Mouse (Mus musculus) intestine, embryonic 16.5 days (tissue): ENCODE measurements around the gene Ncor2. TPM values are rescaled to one million over a fixed set of nuclear protein-coding genes. Genes with fewer than 3 reads are reported as not detected.
A peak's percentile ranks its signal among the peaks of the same experiment; 100 is the strongest.

Experiments
- ATAC-seq: fragments of 200-750 bp; cut with Nextera tagmentation; 2 replicates; pipeline ENCODE4 v1.8.0; 2017; ENCODE audit warnings: moderate TSS enrichment, moderate library complexity
- H3K27ac ChIP-seq: fragments of 300-500 bp; sonication (generic); 2 replicates; pipeline ENCODE4 v1.5.1; 2014; ENCODE audit warnings: mild to moderate bottlenecking, low read length
- H3K27me3 ChIP-seq: fragments of 300-500 bp; sonication (generic); replicated peaks from 2 replicates; pipeline ENCODE4 v1.6.1; 2014; ENCODE audit warnings: low read length, control low read depth, mixed read lengths; ENCODE audit not compliant: control insufficient read depth, insufficient read depth
- H3K36me3 ChIP-seq: fragments of 300-500 bp; sonication (generic); 2 replicates; pipeline ENCODE4 v1.6.1; 2014; ENCODE audit warnings: low read length, control low read depth; ENCODE audit not compliant: control insufficient read depth, insufficient read depth
- H3K4me1 ChIP-seq: fragments of 300-500 bp; sonication (generic); 2 replicates; pipeline ENCODE4 v1.6.1; 2014; ENCODE audit warnings: low read length, control low read depth, mixed read lengths; ENCODE audit not compliant: control insufficient read depth, insufficient read depth
- H3K4me2 ChIP-seq: fragments of 300-500 bp; sonication (generic); 2 replicates; pipeline ENCODE4 v1.6.1; 2014; ENCODE audit warnings: low read depth, low read length, control low read depth
- H3K4me3 ChIP-seq: fragments of 300-500 bp; sonication (generic); 2 replicates; pipeline ENCODE4 v1.5.1; 2014; ENCODE audit warnings: mild to moderate bottlenecking, low read length
- H3K9ac ChIP-seq: fragments of 300-500 bp; sonication (generic); 2 replicates; pipeline ENCODE4 v1.6.1; 2014; ENCODE audit warnings: low read depth, low read length
- H3K9me3 ChIP-seq: fragments of 300-500 bp; sonication (generic); 2 replicates; pipeline ENCODE4 v1.6.1; 2016; ENCODE audit warnings: low read length, control low read depth; ENCODE audit not compliant: control insufficient read depth
- WGBS: fragments of 180-500 bp; shearing (Covaris S2); extraction: QIAGEN DNeasy Blood & Tissue Kit; methylation state at CpG from one replicate; pipeline ENCODE4 v1.1.7; 2014; 5-methylcytosine and 5-hydroxymethylcytosine counted together
- polyA plus RNA-seq: library from polyadenylated mRNA; unstranded; fragments of >200 nt; fragmentation: Nextera tagmentation; extraction: Ambion mirVana; gene quantifications from 2 replicates; pipeline ENCODE4 v1.2.1, GENCODE M21; 2015

Gene Ncor2
- polyA plus RNA-seq, 1 experiment from 2014 or later = 14.4 TPM

DNA sequence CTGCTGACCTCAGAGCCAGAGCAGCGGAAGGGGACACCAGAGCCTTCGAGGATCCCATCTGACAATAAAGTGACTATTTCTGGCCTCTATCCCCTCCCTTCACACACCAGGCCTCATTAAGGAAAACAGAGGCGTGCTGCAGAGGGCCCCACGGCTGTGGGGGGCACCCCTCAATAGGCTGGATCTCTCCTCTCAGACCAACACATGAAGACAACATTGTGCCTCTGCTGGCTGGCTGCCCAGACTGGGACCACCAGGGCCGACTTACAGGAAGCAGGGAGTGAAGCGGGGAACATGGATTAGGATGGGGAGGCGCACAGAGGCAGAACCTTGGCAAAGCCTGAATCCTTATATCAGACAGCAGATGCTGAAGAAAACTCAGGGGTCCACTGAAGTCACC is 76.1 kb downstream of the Ncor2 start:
- H3K9me3 ChIP-seq = peaks cover 3% of the 10 kb centered on the region; the same call in 1 of the 2 replicates
- no peak overlapping the region for H3K4me3 ChIP-seq
- peak; percentile 47 for ATAC-seq
- no peak overlapping the region for H3K4me2 ChIP-seq
- WGBS = 29% methylated on average over 7 of the region's 7 CpGs
- peak overlapping the region; percentile 23 for H3K27ac ChIP-seq
- peaks cover 33% of the 10 kb centered on the region for H3K4me1 ChIP-seq
- H3K9ac ChIP-seq = peak overlapping the region; percentile 25; the same call in 1 of the 2 replicates
- H3K27me3 ChIP-seq = no peaks in the 10 kb centered on the region
- peaks cover 19% of the 10 kb centered on the region for H3K36me3 ChIP-seq

DNA sequence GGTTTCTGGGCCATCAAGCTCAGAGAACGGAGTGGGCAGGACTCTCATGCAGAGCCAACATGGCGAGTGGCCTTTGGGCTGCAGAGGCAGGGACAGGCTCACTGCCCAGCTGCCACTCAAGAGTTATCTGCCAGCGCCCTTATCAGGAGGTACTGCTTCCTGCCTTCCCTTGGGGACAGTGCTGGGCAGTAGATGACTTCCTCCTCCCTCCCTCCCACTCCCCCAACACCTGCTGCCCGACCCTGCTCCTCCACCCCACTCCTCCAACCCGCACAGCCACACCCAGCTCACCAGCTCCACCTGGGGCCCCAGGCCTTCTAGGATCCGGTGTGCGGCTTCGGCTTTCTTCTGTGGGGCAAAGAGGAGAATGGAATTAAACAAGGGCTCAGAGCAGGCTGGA is 76.7 kb downstream of the Ncor2 start:
- Histone ChIP-seq H3K27ac (peak overlapping the region; percentile 31), H3K9ac (0 out of 2 replicates have a peak overlapping the region, but pooled peaks have one; percentile 25)

DNA sequence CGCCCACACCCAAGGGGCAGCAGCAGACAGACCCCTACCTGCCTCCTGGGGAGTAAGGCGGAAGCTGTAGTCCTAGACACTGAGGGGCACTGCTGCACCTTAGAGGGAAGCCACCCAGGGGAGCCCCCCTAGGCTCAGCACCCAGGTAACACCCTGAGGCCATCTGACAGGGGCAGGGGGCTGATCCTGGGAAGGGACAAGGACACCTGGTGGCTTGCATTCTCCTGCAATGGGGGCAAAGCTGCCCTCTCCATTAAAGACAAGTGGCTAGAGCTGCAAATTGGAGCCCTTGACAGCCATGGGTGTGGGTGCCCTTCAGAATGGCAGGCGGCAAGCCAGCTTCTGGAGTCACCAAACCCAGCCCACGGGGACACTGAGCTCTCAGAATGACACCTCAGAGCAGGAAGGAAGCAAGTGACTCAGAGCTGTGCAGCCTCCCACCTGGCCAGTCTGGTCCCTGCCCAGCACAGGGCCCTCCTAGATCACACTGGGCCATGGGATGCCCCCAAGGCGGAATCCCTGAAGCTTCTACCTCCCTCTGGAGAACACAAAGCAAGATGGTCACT is 79.2 kb downstream of the Ncor2 start:
- H3K36me3 ChIP-seq = peaks cover 16% of the 10 kb centered on the region
- H3K4me3 ChIP-seq = no peak overlapping the region
- H3K4me1 ChIP-seq = peaks cover 32% of the 10 kb centered on the region
- peaks cover 3% of the 10 kb centered on the region; the same call in 1 of the 2 replicates for H3K9me3 ChIP-seq
- WGBS = 91% methylated on average over 5 of the region's 5 CpGs
- no peaks in the 10 kb centered on the region for H3K27me3 ChIP-seq
- no peak for ATAC-seq
- H3K9ac ChIP-seq = no peak overlapping the region
- H3K27ac ChIP-seq = no peak overlapping the region
- no peak overlapping the region for H3K4me2 ChIP-seq

More for the DNA sequence above, 76.7 kb downstream of the Ncor2 start:
- no peak overlapping the region for H3K4me2 ChIP-seq
- H3K4me1 ChIP-seq = peaks cover 30% of the 10 kb centered on the region
- no peak overlapping the region for H3K4me3 ChIP-seq
- H3K36me3 ChIP-seq = peaks cover 16% of the 10 kb centered on the region
- H3K27me3 ChIP-seq = no peaks in the 10 kb centered on the region
- 53% methylated on average over 8 of the region's 8 CpGs for WGBS
- H3K9me3 ChIP-seq = peaks cover 3% of the 10 kb centered on the region; the same call in 1 of the 2 replicates
- ATAC-seq = peak; percentile 81

DNA sequence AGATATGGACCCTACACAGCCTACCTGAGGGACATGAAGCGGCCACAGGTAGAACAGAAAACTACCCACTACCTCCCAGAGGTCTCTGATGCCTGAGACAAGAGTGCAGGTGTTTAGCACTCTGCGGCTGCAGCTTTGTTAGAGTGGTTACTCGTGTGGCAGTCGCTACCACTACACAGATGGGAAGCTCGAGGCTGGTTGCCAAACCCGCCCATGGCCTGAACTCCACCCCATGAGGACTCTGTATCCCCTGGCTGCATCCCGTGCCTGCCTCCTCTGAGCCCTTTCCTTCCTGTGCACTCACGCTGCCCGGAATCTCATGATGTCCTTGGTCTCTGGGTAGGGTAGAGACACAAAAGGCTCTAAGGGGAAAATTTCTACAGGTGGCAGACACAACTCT is 80.3 kb downstream of the Ncor2 start:
- Histone ChIP-seq H3K9ac (no peak overlapping the region), H3K27ac (no peak overlapping the region), H3K36me3 (peaks cover 13% of the 10 kb centered on the region), H3K27me3 (no peaks in the 10 kb centered on the region), H3K9me3 (peaks cover 3% of the 10 kb centered on the region; the same call in 1 of the 2 replicates), H3K4me2 (no peak overlapping the region), H3K4me1 (peaks cover 21% of the 10 kb centered on the region), H3K4me3 (no peak overlapping the region)
- no peak for ATAC-seq
- WGBS = 92% methylated on average over 9 of the region's 9 CpGs

DNA sequence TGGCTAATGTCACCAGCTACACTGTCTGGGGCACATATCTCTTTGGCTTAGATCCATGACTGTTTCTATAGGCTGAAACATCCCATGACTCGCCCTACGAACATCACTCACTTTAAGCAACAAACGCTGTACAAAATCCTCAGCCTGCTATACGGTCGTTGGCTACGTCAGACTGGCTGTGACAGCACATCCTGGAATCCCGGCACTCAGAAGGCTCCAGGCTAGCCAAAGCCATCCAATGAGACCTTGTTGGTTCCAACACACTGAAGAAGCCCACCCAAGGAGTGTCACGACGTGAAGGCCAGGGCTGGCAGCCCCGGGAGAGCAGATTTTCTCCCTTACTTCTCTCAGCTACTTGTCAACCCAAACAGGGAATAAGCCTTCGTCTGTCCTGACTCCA is 82.7 kb downstream of the Ncor2 start:
- Histone ChIP-seq H3K4me1 (peaks cover 3% of the 10 kb centered on the region; the same call in 1 of the 2 replicates), H3K9me3 (peaks cover under 1% of the 10 kb centered on the region; the same call in 1 of the 2 replicates), H3K9ac (no peak overlapping the region), H3K27ac (no peak overlapping the region), H3K27me3 (no peaks in the 10 kb centered on the region), H3K4me2 (no peak overlapping the region), H3K36me3 (peaks cover 8% of the 10 kb centered on the region), H3K4me3 (no peak overlapping the region)
- 77% methylated on average over 11 of the region's 11 CpGs for WGBS
- ATAC-seq = no peak

DNA sequence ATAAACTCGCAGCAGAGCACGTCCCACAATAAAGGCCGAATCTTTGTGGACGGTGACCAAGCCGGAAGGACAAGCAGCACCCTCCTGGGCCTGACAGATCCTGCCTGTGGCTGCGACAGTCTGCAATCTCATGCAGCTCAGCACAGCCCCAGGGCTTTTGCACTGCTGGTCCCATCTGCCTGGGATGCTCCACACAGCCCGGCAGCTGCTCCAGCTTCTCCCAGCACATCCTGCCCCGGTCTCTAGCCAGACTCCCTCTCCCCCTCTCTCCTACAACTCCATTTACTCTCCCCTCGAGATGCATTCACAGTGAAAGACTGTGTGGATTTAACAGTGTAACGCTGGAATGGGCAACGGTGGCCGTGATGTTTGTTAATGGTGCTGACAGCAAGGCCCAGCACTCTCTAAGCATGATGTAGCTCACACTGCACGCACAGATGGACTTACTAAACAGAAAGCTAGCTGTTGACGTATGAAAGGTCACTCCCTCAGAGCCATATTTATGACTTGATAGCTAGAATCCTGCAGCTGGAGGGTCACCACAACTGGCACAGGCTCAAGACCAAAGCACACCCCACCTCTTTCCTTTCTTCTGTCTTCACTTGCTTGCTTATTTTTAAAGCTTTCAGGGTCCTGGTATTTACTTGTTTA is 83.4 kb downstream of the Ncor2 start:
- Histone ChIP-seq H3K27me3 (no peaks in the 10 kb centered on the region), H3K27ac (peak overlapping the region; percentile 7; the same call in 1 of the 2 replicates), H3K36me3 (peaks cover 14% of the 10 kb centered on the region), H3K4me1 (peaks cover 3% of the 10 kb centered on the region; the same call in 1 of the 2 replicates), H3K9me3 (no peaks in the 10 kb centered on the region), H3K4me3 (no peak overlapping the region), H3K4me2 (no peak overlapping the region), H3K9ac (no peak overlapping the region)
- 59% methylated on average over 14 of the region's 14 CpGs for WGBS
- ATAC-seq = no peak

DNA sequence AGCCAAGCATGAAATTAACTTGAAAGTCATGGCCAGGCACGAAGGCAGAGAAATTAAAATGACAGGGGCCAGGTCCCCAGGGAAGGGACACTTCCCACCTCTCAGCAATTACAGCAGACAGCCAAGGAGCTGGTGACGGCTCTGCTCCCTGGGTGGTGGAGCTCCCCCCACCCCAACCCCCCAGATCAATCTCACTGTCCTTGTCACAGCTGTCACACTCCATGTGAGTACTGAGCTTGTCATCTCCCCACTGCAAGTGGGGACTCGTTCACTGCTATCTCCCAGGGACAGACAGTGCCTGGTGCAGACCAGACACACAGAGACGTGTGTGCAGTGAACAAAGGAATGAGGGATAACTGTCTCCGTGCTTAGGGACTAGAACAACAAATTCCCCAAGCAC is 85.2 kb downstream of the Ncor2 start:
- no peak overlapping the region for H3K4me2 ChIP-seq
- H3K9me3 ChIP-seq = peaks cover 5% of the 10 kb centered on the region
- no peak overlapping the region for H3K9ac ChIP-seq
- peaks cover 3% of the 10 kb centered on the region; the same call in 1 of the 2 replicates for H3K4me1 ChIP-seq
- 53% methylated on average over 5 of the region's 5 CpGs for WGBS
- no peak overlapping the region for H3K27ac ChIP-seq
- H3K27me3 ChIP-seq = no peaks in the 10 kb centered on the region
- H3K36me3 ChIP-seq = peaks cover 29% of the 10 kb centered on the region
- H3K4me3 ChIP-seq = no peak overlapping the region
- no peak for ATAC-seq

DNA sequence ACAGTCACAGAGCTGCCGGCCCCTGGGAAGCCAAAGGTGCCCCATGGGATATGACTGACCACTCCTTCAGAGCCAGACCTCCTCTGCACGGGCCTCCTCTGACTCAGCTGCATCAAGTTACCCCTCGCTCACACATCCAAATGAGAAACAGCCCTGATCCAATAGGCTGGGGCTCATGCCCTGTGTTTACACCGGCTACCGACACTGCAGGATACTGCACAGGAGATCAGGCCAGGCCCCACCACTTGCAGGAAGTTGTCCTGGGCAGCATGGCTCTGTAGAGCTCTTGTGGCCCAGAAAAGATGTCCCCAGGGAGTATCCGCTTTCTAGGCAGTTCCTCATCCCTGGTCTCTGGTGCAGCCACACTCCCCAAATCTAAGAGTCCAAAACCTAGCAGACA is 90.9 kb downstream of the Ncor2 start:
- 72% methylated on average over 6 of the region's 6 CpGs for WGBS
- peaks cover 55% of the 10 kb centered on the region for H3K36me3 ChIP-seq

DNA sequence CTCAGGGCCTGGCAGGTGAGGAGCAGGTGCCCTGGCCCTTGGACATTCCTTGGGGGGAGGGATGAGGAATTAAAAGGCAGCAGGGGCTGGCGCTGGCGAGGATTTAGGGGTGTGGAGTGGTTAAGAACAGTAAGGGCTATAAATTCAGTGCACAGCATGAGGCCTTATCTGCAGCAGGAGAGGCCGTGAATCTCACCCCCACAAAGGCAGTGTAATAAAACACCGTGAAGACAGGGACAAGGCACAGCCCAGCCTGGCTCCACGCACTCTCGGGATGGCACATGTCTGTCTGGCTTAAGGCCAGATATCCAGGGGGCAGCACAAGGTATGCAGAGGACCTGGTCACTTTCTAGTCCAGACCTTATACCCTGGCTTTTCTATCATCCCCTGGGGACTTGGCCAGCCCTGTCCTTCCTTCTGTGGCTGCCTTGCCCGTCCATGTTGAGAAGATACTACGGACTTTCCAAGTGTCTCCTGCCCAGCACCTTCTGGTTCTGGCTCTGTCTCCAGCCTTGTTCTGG is 93.9 kb downstream of the Ncor2 start:
- H3K4me1 ChIP-seq = peaks cover 28% of the 10 kb centered on the region
- no peaks in the 10 kb centered on the region for H3K27me3 ChIP-seq
- H3K4me2 ChIP-seq = no peak overlapping the region
- peaks cover 48% of the 10 kb centered on the region for H3K36me3 ChIP-seq
- H3K9ac ChIP-seq = no peak overlapping the region
- WGBS = 42% methylated on average over 8 of the region's 8 CpGs
- no peak overlapping the region for H3K4me3 ChIP-seq
- ATAC-seq = peak; percentile 45
- H3K9me3 ChIP-seq = peaks cover 5% of the 10 kb centered on the region
- no peak overlapping the region for H3K27ac ChIP-seq

More for the DNA sequence above, 90.9 kb downstream of the Ncor2 start:
- H3K9ac ChIP-seq = no peak overlapping the region
- H3K4me3 ChIP-seq = no peak overlapping the region
- H3K27me3 ChIP-seq = no peaks in the 10 kb centered on the region
- no peak overlapping the region for H3K4me2 ChIP-seq
- peaks cover 5% of the 10 kb centered on the region for H3K9me3 ChIP-seq
- ATAC-seq = no peak
- H3K27ac ChIP-seq = no peak overlapping the region
- 0 out of 2 replicates have a peak, but pooled peaks cover 11% of the 10 kb centered on the region for H3K4me1 ChIP-seq
